Mouse (Mus musculus): ENCODE data around the gene Rtn4rl2. TPM values are rescaled to one million over a fixed set of nuclear protein-coding genes. Genes with fewer than 3 reads are reported as not detected.
A peak's percentile ranks its signal among the peaks of the same experiment; 100 is the strongest.
"Not testable (repeated sequence)": the region's sequence is repeated elsewhere in the genome, so short reads cannot be mapped to it uniquely, and the experiment has no call there.

The Rtn4rl2 gene
- polyA plus RNA-seq (2016; fragmentation: Nextera tagmentation; extraction: Ambion mirVana): 5.2 and 7.9 TPM in 2 replicates

- peak; percentile 36 for ATAC-seq (ENCODE audit: low FRiP score)
- Histone ChIP-seq H3K4me1 (peaks cover 54% of the 10 kb centered on the region), H3K27me3 (peaks cover 91% of the 10 kb centered on the region), H3K27ac (peak within 1 kb of the TSS; percentile 56; the same call in 1 of the 2 replicates), H3K36me3 (replicated peaks) (no peaks in the 10 kb centered on the region), H3K4me2 (peak within 1 kb of the TSS; percentile 79), H3K9me3 (no peaks in the 10 kb centered on the region), H3K9ac (peak within 1 kb of the TSS; percentile 61), H3K4me3 (replicated peaks) (peak within 1 kb of the TSS; percentile 65)
- under 1% methylated on average over 34 of the region's 35 CpGs for WGBS
Observed at GRCm38 (mm10) chr2:84886234-84886731, at the start of gene Rtn4rl2. TSS of gene Rtn4rl2 (minus strand) at chr2:84886710.

GRCm38 (mm10) chr2:84935065-84935464 is 48.6 kb upstream of the Rtn4rl2 start:
- H3K27me3 ChIP-seq: no peaks in the 10 kb centered on the region
- H3K4me3 ChIP-seq (replicated peaks): no peak overlapping the region
- no peak overlapping the region for H3K27ac ChIP-seq
- H3K4me1 ChIP-seq: peaks cover 14% of the 10 kb centered on the region
- no peaks in the 10 kb centered on the region for H3K36me3 ChIP-seq (replicated peaks)
- no peak for ATAC-seq (ENCODE audit: low FRiP score)
- no peak overlapping the region for H3K4me2 ChIP-seq
- 57% methylated on average over 5 of the region's 5 CpGs for WGBS
- no peaks in the 10 kb centered on the region for H3K9me3 ChIP-seq
- no peak overlapping the region for H3K9ac ChIP-seq

GRCm38 (mm10) chr2:84934649-84935007 is 48.1 kb upstream of the Rtn4rl2 start:
- Histone ChIP-seq H3K4me2 (no peak overlapping the region), H3K36me3 (replicated peaks) (no peaks in the 10 kb centered on the region), H3K27ac (no peak overlapping the region), H3K9me3 (no peaks in the 10 kb centered on the region), H3K9ac (no peak overlapping the region), H3K4me1 (peaks cover 14% of the 10 kb centered on the region), H3K4me3 (replicated peaks) (no peak overlapping the region), H3K27me3 (no peaks in the 10 kb centered on the region)
- no peak for ATAC-seq (ENCODE audit: low FRiP score)
- WGBS: 55% methylated on average over 4 of the region's 4 CpGs

GRCm38 (mm10) chr2:84933992-84934648 is 47.6 kb upstream of the Rtn4rl2 start:
- ATAC-seq (ENCODE audit: low FRiP score): no peak
- WGBS: 76% methylated on average over 8 of the region's 8 CpGs
- Histone ChIP-seq H3K4me3 (replicated peaks) (no peak overlapping the region), H3K27ac (no peak overlapping the region), H3K9me3 (no peaks in the 10 kb centered on the region), H3K4me1 (peaks cover 14% of the 10 kb centered on the region), H3K4me2 (no peak overlapping the region), H3K36me3 (replicated peaks) (no peaks in the 10 kb centered on the region), H3K9ac (no peak overlapping the region), H3K27me3 (no peaks in the 10 kb centered on the region)

GRCm38 (mm10) chr2:84930186-84930585 is 43.7 kb upstream of the Rtn4rl2 start:
- Histone ChIP-seq H3K36me3 (replicated peaks) (no peaks in the 10 kb centered on the region), H3K4me3 (replicated peaks) (no peak overlapping the region), H3K27ac (no peak overlapping the region), H3K4me2 (no peak overlapping the region), H3K27me3 (no peaks in the 10 kb centered on the region), H3K4me1 (peaks cover 7% of the 10 kb centered on the region; the same call in 1 of the 2 replicates), H3K9me3 (no peaks in the 10 kb centered on the region), H3K9ac (no peak overlapping the region)
- 94% methylated on average over 7 of the region's 7 CpGs for WGBS
- ATAC-seq (ENCODE audit: low FRiP score): no peak

GRCm38 (mm10) chr2:84919601-84920108 is 33.1 kb upstream of the Rtn4rl2 start:
- H3K36me3 ChIP-seq (replicated peaks): no peaks in the 10 kb centered on the region
- H3K4me3 ChIP-seq (replicated peaks): no peak overlapping the region
- no peak overlapping the region for H3K27ac ChIP-seq
- WGBS: 90% methylated on average over 10 of the region's 10 CpGs
- no peaks in the 10 kb centered on the region for H3K4me1 ChIP-seq
- no peak overlapping the region for H3K4me2 ChIP-seq
- no peak overlapping the region for H3K9ac ChIP-seq
- ATAC-seq (ENCODE audit: low FRiP score): no peak
- no peaks in the 10 kb centered on the region for H3K27me3 ChIP-seq
- H3K9me3 ChIP-seq: 0 out of 2 replicates have a peak, but pooled peaks cover 3% of the 10 kb centered on the region

GRCm38 (mm10) chr2:84918188-84918587 is 31.7 kb upstream of the Rtn4rl2 start:
- 82% methylated on average over 3 of the region's 3 CpGs for WGBS
- no peaks in the 10 kb centered on the region for H3K36me3 ChIP-seq (replicated peaks)
- ATAC-seq (ENCODE audit: low FRiP score): no peak

GRCm38 (mm10) chr2:84916548-84917320 is 30.2 kb upstream of the Rtn4rl2 start:
- 85% methylated on average over 8 of the region's 8 CpGs for WGBS
- H3K27ac ChIP-seq: no peak overlapping the region
- H3K4me1 ChIP-seq: no peaks in the 10 kb centered on the region
- H3K36me3 ChIP-seq (replicated peaks): no peaks in the 10 kb centered on the region
- no peaks in the 10 kb centered on the region for H3K27me3 ChIP-seq
- H3K4me3 ChIP-seq (replicated peaks): no peak overlapping the region
- no peak overlapping the region for H3K9ac ChIP-seq
- H3K9me3 ChIP-seq: no peaks in the 10 kb centered on the region
- H3K4me2 ChIP-seq: no peak overlapping the region
- ATAC-seq (ENCODE audit: low FRiP score): no peak

More at GRCm38 (mm10) chr2:84918188-84918587, 31.7 kb upstream of the Rtn4rl2 start:
- no peaks in the 10 kb centered on the region for H3K9me3 ChIP-seq
- H3K4me1 ChIP-seq: no peaks in the 10 kb centered on the region
- H3K4me3 ChIP-seq (replicated peaks): no peak overlapping the region
- no peak overlapping the region for H3K9ac ChIP-seq
- H3K27me3 ChIP-seq: no peaks in the 10 kb centered on the region
- no peak overlapping the region for H3K27ac ChIP-seq
- no peak overlapping the region for H3K4me2 ChIP-seq

- H3K9ac ChIP-seq: no peak overlapping the region
- H3K4me3 ChIP-seq (replicated peaks): no peak overlapping the region
- H3K4me1 ChIP-seq: no peaks in the 10 kb centered on the region
- WGBS: 80% methylated on average over 3 of the region's 3 CpGs
- no peak for ATAC-seq (ENCODE audit: low FRiP score)
- no peaks in the 10 kb centered on the region for H3K27me3 ChIP-seq
- H3K27ac ChIP-seq: no peak overlapping the region
- no peaks in the 10 kb centered on the region for H3K36me3 ChIP-seq (replicated peaks)
- H3K4me2 ChIP-seq: no peak overlapping the region
- no peaks in the 10 kb centered on the region for H3K9me3 ChIP-seq
Observed at GRCm38 (mm10) chr2:84915330-84915729, 28.8 kb upstream of the Rtn4rl2 start.

- Histone ChIP-seq H3K4me3 (replicated peaks) (no peak overlapping the region), H3K4me1 (no peaks in the 10 kb centered on the region), H3K27ac (no peak overlapping the region), H3K9me3 (no peaks in the 10 kb centered on the region), H3K4me2 (no peak overlapping the region), H3K36me3 (replicated peaks) (no peaks in the 10 kb centered on the region), H3K27me3 (no peaks in the 10 kb centered on the region), H3K9ac (no peak overlapping the region)
- WGBS: 84% methylated on average over 5 of the region's 5 CpGs
- ATAC-seq (ENCODE audit: low FRiP score): no peak
Observed at GRCm38 (mm10) chr2:84913881-84914280, 27.4 kb upstream of the Rtn4rl2 start.

GRCm38 (mm10) chr2:84912722-84913121 is 26.2 kb upstream of the Rtn4rl2 start:
- H3K4me1 ChIP-seq: no peaks in the 10 kb centered on the region
- whole genome bisulfite sequencing: 84% methylated on average over 3 of the region's 3 CpGs
- ATAC-seq (ENCODE audit: low FRiP score): no peak
- H3K9me3 ChIP-seq: no peaks in the 10 kb centered on the region
- H3K27ac ChIP-seq: no peak overlapping the region
- no peaks in the 10 kb centered on the region for H3K36me3 ChIP-seq (replicated peaks)
- no peak overlapping the region for H3K9ac ChIP-seq
- H3K4me3 ChIP-seq (replicated peaks): no peak overlapping the region
- no peak overlapping the region for H3K4me2 ChIP-seq
- no peaks in the 10 kb centered on the region for H3K27me3 ChIP-seq

GRCm38 (mm10) chr2:84896686-84897085 is 10.2 kb upstream of the Rtn4rl2 start:
- not testable (repeated sequence) for ATAC-seq (ENCODE audit: low FRiP score); H3K9ac ChIP-seq; H3K36me3 ChIP-seq (replicated peaks); H3K9me3 ChIP-seq; H3K27me3 ChIP-seq; H3K4me1 ChIP-seq; H3K4me2 ChIP-seq; H3K4me3 ChIP-seq (replicated peaks); H3K27ac ChIP-seq
- 85% methylated on average over 6 of the region's 6 CpGs for WGBS

Data from forebrain, embryonic 12.5 days (tissue).